Mouse (Mus musculus) left cerebral cortex, adult 9 months (tissue): Measurements from ENCODE around the gene Hebp2.
A peak's percentile ranks its signal among the peaks of the same experiment; 100 is the strongest.

Experiments
- DNase-seq, 2 experiments: peaks; one replicate each; pipeline ENCODE4 v3.0.0; 2022; ENCODE audit warnings: low spot score in 2 of 2

Gene Hebp2

DNA sequence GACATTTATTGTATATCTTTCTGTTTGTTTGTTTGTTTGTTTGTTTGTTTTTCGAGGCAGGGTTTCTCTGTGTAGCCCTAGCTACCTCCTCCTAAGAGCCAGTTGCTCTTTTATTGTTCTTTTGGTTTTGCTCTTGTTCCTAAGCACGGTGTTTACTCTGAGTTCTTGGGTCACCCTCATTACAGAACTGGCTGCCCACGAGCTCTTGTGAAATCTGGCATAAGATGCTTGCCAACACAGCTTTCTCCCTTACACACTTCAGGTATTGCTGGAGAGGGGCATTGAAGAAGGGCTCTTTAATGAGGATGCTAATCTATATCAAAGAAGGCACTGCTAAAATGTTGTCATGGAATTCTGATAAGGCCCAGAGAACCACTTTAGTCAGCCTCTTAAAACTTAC is 35.2 kb downstream of the Hebp2 start:
- no peak for DNase-seq

DNA sequence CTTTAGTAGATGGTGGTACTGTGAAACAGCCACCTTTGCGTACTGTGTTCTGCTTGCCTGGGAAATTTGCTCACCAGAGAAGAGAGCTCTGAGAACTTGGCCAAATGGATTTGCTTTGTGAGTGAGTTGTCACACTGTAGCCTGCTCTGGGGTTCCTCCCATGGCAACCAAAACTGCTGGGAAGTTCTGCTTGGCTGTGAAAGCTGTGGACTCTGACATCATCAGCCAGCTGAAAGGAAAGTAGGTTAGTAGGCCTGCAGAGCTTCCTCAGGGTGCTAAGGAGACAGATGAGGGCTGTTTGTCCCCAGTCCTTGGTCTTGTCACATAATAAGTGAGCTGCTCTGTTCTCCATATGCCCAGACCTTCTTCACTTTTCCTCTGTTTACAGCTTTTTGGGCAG is 37.3 kb downstream of the Hebp2 start:
- DNase-seq, result peak; percentile 20 to 56

DNA sequence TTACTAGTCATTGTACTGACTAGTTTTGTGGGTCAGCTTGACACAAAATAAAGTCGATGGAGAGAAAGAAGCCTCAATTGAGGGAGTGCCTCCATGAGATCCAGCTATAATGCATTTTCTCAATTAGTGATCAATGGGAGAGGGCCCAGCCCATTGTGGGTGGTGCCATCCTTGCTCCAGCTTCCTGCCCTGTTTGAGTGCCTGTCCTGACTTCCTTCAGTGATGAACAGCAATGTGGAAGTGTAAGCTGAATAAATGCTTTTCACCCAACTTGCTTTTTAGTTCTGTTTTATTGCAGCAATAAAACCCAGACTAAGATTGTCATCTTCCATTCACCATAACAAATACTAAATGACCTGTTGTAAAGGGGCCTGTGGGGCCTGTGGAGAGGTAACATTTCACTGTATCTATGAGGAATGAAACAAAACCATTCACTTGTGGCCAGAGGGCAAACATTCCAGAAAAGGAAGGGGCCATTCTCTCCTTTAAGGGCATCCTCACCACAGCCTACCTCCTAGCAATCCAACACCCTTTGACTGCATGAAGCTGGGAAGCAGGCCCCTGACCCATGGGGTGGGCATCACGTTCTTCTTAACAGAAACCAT is 37.9 kb downstream of the Hebp2 start:
- DNase-seq, result no peak

DNA sequence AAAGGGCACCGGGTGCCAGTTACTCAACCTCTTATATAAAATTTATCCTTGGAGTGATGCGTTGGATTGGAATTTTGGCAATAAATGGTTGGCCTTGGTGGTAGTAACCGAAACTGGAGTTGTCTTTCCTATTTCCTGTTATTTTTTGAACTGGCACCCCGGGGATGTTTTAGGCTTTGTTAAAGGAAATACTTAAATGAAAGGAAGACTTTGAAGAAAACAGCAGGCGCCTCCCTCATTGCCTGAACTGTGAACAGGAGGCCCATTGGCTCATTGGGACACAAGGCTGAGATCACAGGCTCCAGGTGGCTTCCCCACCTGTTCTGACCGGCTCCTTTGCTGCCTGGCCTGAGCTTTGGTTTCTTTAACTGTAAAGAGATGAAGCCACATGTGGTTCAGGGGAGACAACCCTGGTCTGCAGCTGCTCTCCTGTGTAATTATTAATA is 39.4 kb downstream of the Hebp2 start:
- DNase-seq, result no peak

DNA sequence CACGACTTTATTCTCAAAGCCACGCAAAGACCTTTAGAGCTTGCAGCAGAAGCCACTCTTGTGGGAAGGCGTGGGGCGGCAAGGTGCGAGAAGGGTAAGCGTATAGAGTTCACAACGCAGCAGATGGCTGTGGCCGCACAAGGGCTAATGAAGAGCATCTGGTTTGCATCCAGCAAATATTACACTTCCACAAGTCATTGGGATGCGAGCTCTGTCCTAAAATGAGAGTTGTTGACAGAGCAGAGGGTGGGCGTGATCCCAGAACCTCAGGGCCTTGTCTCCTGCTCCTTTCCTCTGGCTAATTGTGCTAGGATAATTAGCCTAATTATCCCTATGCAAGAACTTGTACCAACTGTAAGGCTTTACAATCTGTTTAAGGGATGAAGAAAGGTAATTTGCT is 40.2 kb downstream of the Hebp2 start:
- no peak for DNase-seq

DNA sequence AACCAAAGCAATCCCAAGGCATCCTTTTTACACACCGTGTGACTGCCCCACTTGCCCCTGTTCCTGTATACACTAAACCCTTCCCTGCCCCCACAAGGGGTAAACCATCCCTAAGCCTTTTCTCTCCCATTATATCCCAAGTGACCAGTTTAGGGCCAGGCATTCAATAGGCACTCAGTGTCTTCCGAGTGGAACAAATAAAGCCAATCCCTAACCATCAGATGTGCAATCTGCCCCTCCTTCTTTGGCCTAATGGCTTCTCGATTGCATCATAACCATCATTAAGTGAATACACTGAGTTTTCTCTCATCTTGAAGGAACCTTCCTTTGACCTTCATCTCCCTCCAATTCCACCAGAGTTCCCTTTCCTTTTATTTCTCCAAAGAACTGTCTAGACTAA is 43.9 kb downstream of the Hebp2 start:
- no peak for DNase-seq

DNA sequence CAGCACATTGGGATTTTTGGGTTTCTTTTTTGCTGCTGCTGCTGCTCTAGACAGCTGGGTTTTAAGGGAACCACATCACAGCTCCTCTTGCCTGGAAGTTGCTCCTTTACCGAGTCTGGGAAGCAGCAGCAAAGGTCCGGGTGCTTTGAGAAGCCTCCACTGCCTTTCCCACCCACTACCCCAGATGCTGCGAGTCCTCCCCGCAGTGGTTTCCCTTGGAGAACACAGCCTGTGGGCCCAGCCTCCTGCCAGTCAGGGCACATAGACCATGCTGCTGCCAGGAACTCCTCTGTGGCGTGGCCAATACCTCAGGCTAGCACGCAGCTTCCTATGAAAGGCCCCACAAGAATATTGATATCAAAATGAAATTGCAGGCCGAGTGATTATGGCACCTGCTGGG is 48.8 kb downstream of the Hebp2 start:
- no peak for DNase-seq

DNA sequence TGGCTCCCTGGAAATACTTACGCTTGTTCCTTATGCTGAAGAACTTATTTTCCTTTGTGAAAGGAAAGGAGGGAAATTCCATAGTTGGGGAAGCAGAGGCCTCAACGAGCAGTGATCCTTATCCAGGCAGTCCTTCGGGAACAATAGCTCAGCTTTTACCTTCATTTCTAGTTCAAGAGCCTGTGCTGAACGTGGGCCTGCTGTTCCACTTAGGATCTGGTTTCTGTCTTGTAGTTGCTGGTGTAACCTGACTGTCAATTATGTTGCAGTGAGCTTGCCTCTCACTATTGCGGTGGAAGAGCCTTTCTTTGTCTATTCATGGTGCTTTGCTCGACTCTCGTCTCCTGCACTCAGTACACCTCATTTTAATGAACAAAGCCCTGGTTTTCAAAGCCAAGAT is 51.6 kb downstream of the Hebp2 start:
- DNase-seq, result no peak

DNA sequence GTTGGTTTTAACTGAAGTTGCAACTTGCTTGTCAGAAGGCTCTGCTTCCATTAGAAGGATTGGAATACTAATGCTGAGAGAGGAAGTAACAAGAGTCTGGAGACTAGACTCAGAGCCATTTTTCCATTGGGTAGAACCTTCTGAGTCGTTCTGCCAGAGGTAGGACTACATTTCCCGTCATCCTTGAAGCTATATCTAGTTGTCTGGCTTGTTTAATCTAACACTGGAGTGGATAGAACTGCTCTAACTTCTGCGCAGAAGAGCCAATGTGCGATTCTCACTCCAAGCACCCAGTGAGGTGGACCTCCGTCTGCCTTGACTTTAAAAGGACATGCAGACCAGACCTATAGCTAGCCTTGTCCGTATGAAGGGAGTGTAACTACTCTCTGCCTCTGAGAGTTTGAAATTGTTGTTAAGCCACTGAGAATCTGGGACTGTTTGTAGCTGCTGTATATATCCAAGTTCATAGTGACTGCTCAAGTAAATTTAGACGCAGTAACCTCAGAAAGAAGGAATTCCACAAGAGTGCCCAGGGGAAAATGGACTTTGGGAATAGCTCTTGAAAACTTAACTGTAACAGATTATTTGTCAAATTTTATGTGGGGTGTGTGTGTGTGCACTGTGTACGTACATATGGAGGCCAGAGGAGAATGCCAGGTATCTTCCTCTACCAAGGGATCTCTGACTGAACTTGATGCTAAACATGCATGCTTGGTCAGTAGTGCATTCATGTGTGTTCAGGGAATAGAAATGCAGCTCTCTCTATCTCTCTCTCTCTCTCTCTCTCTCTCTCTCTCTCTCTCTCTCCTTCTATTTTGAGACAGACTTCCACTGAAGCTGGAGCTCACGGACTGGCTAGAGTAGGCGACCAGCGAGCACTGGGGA is 52.6 kb downstream of the Hebp2 start:
- DNase-seq, result no peak

DNA sequence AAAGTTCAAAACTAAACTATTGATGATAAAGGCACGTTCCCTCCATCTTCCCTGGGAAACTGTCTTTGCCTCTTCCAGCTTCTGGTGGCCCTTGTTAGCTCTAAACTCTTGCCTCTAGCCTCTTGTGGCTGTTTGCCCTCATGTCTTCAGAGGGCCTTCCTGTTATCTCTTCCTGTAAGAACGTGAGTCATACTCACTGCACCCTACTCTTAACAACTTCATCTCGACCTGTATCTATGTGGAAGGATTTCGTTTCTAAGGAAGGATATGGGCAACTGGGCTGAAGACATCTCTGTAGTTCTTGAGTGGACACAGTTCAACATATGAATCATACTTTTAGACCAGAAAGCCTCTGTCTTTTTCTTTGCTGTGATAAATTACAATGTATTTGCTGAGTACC is 53.9 kb downstream of the Hebp2 start:
- DNase-seq, result no peak

DNA sequence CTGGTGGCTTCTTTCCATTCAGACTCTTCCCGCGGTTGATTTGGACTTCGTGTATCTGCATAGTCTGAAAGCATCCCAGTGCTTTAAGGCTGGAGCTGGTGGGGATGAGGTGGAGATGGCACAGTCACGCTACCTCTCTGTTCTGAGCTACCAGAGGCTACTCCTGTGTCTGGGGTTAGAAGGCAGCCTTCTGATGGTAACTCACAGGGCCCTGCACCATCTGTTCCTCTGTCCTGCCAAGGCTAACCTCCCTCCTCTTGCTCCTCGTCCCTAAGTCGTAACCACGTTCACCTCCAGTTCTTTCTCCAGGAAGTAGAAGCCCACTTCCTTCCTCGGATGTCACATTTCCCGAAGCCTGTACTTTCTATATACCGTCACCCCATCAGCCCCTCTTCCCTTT is 55.9 kb downstream of the Hebp2 start:
- DNase-seq, result no peak
